Mouse (Mus musculus): Measurements from ENCODE around the gene Cpa4.

DNA sequence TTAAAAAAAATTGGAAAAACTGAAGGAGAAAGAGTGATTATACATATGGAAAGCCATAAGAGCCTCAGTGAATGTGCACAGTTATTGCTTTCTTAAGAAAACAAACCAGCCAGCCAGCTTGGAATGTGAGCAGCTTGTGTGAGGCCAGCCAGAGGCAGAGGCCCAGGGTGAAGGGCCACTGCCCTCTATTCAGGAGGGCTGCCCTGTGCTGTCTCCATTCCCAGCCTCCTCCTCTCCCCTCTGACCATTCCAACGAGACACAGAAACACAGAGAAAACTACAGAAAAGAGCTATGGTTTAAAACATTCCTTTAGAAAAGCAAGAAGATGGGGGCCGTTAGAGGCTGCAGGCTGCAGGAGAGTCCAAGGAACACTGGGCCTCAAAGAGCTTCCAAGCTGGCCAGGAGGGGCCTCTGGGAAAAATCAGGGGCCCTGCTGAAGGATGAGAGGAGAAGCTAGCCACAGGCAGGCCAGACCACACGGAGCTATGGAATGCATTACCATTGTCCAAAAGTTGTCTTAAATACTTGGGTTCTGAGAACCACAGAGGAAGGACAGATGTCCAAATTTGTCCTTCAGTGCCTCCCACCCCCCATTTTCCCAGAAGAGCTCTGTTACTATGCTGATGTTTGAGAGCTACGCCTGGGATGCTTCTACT lies 68.1 kb downstream of the Cpa4 start:
- no peak for TF ChIP-seq POLR2A (IDR thresholded peaks at IDR 0.05; ENCODE audit: insufficient read depth, low read depth, low read length)
- no peak for TF ChIP-seq CTCF (IDR thresholded peaks at IDR 0.05; ENCODE audit: insufficient read depth, low read depth, low read length)
